Mouse (Mus musculus): Measurements from ENCODE around the gene Cdc6. TPM values are rescaled to one million over a fixed set of nuclear protein-coding genes. Genes with fewer than 3 reads are reported as not detected.

The Cdc6 gene
- polyA plus RNA-seq, 1 experiment, result 0.65 TPM

- Histone ChIP-seq H3K4me3 (ENCODE audit: low read depth, low read length) (no peak overlapping the region), H3K27me3 (ENCODE audit: control insufficient read depth, insufficient read depth, low read length) (no peaks in the 10 kb centered on the region), H3K4me1 (ENCODE audit: control insufficient read depth, insufficient read depth, insufficient read length, low read length) (peaks cover 67% of the 10 kb centered on the region), H3K36me3 (ENCODE audit: control insufficient read depth, insufficient read depth, low read length) (no peaks in the 10 kb centered on the region), H3K27ac (ENCODE audit: insufficient read depth, low read depth, low read length) (peak overlapping the region; percentile 72)
- WGBS, result 69% methylated on average over 14 of the region's 14 CpGs
- TF ChIP-seq POLR2A (IDR thresholded peaks at IDR 0.05; ENCODE audit: low read depth, low read length), result no peak
- no peak for TF ChIP-seq CTCF (IDR thresholded peaks at IDR 0.05; ENCODE audit: extremely low read depth, insufficient read length, insufficient replicate concordance, low read depth, low read length)
Measured at GRCm38 (mm10) chr11:98943741-98944461, 36.3 kb downstream of the Cdc6 start.

- WGBS, result 54% methylated on average over 11 of the region's 11 CpGs
- Histone ChIP-seq H3K4me3 (ENCODE audit: low read depth, low read length) (no peak overlapping the region), H3K4me1 (ENCODE audit: control insufficient read depth, insufficient read depth, insufficient read length, low read length) (peaks cover 67% of the 10 kb centered on the region), H3K36me3 (ENCODE audit: control insufficient read depth, insufficient read depth, low read length) (0 out of 2 replicates have a peak, but pooled peaks cover under 1% of the 10 kb centered on the region), H3K27ac (ENCODE audit: insufficient read depth, low read depth, low read length) (peak overlapping the region; percentile 72), H3K27me3 (ENCODE audit: control insufficient read depth, insufficient read depth, low read length) (no peaks in the 10 kb centered on the region)
- TF ChIP-seq POLR2A (IDR thresholded peaks at IDR 0.05; ENCODE audit: low read depth, low read length) (no peak), CTCF (IDR thresholded peaks at IDR 0.05; ENCODE audit: extremely low read depth, insufficient read length, insufficient replicate concordance, low read depth, low read length) (no peak)
Measured at GRCm38 (mm10) chr11:98944897-98945604, 37.5 kb downstream of the Cdc6 start.

GRCm38 (mm10) chr11:98945605-98945977 is 38.0 kb downstream of the Cdc6 start:
- 35% methylated on average over 3 of the region's 3 CpGs for WGBS
- Histone ChIP-seq H3K4me1 (ENCODE audit: control insufficient read depth, insufficient read depth, insufficient read length, low read length) (peaks cover 67% of the 10 kb centered on the region), H3K27ac (ENCODE audit: insufficient read depth, low read depth, low read length) (peak overlapping the region; percentile 52), H3K4me3 (ENCODE audit: low read depth, low read length) (no peak overlapping the region), H3K27me3 (ENCODE audit: control insufficient read depth, insufficient read depth, low read length) (no peaks in the 10 kb centered on the region), H3K36me3 (ENCODE audit: control insufficient read depth, insufficient read depth, low read length) (peaks cover 5% of the 10 kb centered on the region)
- TF ChIP-seq POLR2A (IDR thresholded peaks at IDR 0.05; ENCODE audit: low read depth, low read length) (no peak), CTCF (IDR thresholded peaks at IDR 0.05; ENCODE audit: extremely low read depth, insufficient read length, insufficient replicate concordance, low read depth, low read length) (no peak)

- TF ChIP-seq CTCF (IDR thresholded peaks at IDR 0.05; ENCODE audit: extremely low read depth, insufficient read length, insufficient replicate concordance, low read depth, low read length), result no peak
- TF ChIP-seq POLR2A (IDR thresholded peaks at IDR 0.05; ENCODE audit: low read depth, low read length), result no peak
- H3K27ac ChIP-seq (ENCODE audit: insufficient read depth, low read depth, low read length), result peak overlapping the region; percentile 74
- peaks cover 6% of the 10 kb centered on the region for H3K36me3 ChIP-seq (ENCODE audit: control insufficient read depth, insufficient read depth, low read length)
- no peak overlapping the region for H3K4me3 ChIP-seq (ENCODE audit: low read depth, low read length)
- no peaks in the 10 kb centered on the region for H3K27me3 ChIP-seq (ENCODE audit: control insufficient read depth, insufficient read depth, low read length)
- peaks cover 56% of the 10 kb centered on the region for H3K4me1 ChIP-seq (ENCODE audit: control insufficient read depth, insufficient read depth, insufficient read length, low read length)
- WGBS, result 27% methylated on average over 18 of the region's 18 CpGs
Measured at GRCm38 (mm10) chr11:98947969-98948569, 40.5 kb downstream of the Cdc6 start.

GRCm38 (mm10) chr11:98949242-98949957 is 41.8 kb downstream of the Cdc6 start:
- Histone ChIP-seq H3K27me3 (ENCODE audit: control insufficient read depth, insufficient read depth, low read length) (no peaks in the 10 kb centered on the region), H3K4me3 (ENCODE audit: low read depth, low read length) (no peak overlapping the region), H3K27ac (ENCODE audit: insufficient read depth, low read depth, low read length) (no peak overlapping the region), H3K36me3 (ENCODE audit: control insufficient read depth, insufficient read depth, low read length) (peaks cover 6% of the 10 kb centered on the region), H3K4me1 (ENCODE audit: control insufficient read depth, insufficient read depth, insufficient read length, low read length) (peaks cover 51% of the 10 kb centered on the region)
- WGBS, result 66% methylated on average over 12 of the region's 12 CpGs
- no peak for TF ChIP-seq CTCF (IDR thresholded peaks at IDR 0.05; ENCODE audit: extremely low read depth, insufficient read length, insufficient replicate concordance, low read depth, low read length)
- TF ChIP-seq POLR2A (IDR thresholded peaks at IDR 0.05; ENCODE audit: low read depth, low read length), result no peak

- TF ChIP-seq POLR2A (IDR thresholded peaks at IDR 0.05; ENCODE audit: low read depth, low read length), result no peak
- no peak for TF ChIP-seq CTCF (IDR thresholded peaks at IDR 0.05; ENCODE audit: extremely low read depth, insufficient read length, insufficient replicate concordance, low read depth, low read length)
- 58% methylated on average over 7 of the region's 7 CpGs for WGBS
- Histone ChIP-seq H3K4me3 (ENCODE audit: low read depth, low read length) (no peak overlapping the region), H3K27ac (ENCODE audit: insufficient read depth, low read depth, low read length) (no peak overlapping the region), H3K27me3 (ENCODE audit: control insufficient read depth, insufficient read depth, low read length) (no peaks in the 10 kb centered on the region), H3K36me3 (ENCODE audit: control insufficient read depth, insufficient read depth, low read length) (peaks cover 6% of the 10 kb centered on the region), H3K4me1 (ENCODE audit: control insufficient read depth, insufficient read depth, insufficient read length, low read length) (peaks cover 47% of the 10 kb centered on the region)
Measured at GRCm38 (mm10) chr11:98949958-98950460, 42.4 kb downstream of the Cdc6 start.

Data from small intestine, adult 2 months (tissue).